Mouse (Mus musculus): ENCODE data around the gene Apbb1. TPM values are rescaled to one million over a fixed set of nuclear protein-coding genes. Genes with fewer than 3 reads are reported as not detected.

Apbb1 gene
- 0.64 TPM in 1 of 2 replicates, not detected in the other for total RNA-seq (2017)

DNA sequence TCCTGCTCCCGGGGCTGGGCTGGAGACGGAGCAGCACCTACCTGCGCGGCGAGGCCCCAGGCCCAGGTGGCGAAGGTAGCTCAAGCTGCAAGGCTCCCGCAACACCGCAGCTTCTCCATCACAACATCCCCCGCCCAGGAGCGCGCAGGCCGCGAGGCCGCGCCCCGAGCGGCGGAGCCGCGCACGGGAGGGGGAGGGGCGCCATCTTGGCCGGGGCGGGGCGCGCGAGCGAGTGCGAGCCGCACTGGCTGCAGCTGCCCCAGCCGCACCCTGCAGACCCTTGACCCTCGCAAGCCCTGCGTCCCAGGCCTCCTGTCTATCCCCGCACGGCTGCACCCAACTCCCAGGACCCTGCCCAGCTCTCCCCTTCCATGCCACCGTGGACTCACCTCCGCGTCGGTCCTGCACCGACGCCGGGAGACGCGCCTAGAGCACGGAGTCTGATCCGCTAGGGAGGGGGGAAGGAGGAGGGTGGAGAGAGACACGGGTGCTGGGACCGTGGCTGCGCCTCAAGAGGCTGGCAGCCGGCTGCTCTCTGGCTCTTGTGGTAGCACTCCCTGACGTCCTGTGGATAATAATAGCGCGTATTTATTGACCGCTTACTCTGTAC, at the start of gene Apbb1:
Gene Apbb1, minus strand, starts transcription at position 560 of the 610 bp plus-strand sequence.
- ATAC-seq (replicated peaks; ENCODE audit: low read depth, poor library complexity, severe bottlenecking) = peak; percentile 95

DNA sequence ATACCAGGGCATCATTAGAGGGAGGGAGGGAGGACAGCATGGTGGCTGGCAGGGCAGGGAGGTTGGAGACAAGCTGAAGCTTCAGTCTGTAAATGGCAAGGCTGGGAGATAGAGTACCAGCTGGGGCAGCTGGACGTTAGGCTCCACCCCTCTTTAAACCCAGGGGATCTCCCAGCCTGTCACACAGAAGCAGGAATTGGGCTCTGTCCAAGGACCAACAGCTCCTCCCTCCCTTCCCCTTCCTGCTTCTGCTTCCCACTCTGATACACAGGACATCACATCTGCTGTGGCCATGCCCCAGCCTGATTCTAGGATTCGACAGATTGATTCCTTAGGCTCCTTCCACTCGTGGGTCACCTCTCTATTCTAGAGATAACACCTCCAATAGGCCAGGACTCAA, 47.2 kb upstream of the Apbb1 start:
- peak; percentile 55 for ATAC-seq (replicated peaks; ENCODE audit: low read depth, poor library complexity, severe bottlenecking)

DNA sequence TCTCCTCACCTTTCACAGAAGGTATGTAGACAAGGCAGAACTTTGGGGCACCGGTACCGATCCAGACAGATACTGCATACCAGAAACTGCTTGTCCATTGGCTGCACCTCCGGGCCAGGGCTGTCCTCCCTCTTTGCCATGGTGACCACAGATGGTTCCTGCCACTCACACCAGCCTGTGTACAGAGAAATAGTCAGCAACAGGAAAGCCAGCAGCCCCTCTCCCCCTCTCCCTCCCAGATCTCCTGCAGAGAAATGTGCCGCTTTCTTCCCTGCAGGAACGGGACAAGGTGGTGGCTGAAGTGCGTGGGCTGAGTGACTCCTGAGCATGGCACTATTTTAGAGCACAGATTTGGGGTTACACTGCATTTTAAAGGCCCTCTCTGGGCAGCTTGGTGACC, 43.9 kb upstream of the Apbb1 start:
- ATAC-seq (replicated peaks; ENCODE audit: low read depth, poor library complexity, severe bottlenecking) = no peak

DNA sequence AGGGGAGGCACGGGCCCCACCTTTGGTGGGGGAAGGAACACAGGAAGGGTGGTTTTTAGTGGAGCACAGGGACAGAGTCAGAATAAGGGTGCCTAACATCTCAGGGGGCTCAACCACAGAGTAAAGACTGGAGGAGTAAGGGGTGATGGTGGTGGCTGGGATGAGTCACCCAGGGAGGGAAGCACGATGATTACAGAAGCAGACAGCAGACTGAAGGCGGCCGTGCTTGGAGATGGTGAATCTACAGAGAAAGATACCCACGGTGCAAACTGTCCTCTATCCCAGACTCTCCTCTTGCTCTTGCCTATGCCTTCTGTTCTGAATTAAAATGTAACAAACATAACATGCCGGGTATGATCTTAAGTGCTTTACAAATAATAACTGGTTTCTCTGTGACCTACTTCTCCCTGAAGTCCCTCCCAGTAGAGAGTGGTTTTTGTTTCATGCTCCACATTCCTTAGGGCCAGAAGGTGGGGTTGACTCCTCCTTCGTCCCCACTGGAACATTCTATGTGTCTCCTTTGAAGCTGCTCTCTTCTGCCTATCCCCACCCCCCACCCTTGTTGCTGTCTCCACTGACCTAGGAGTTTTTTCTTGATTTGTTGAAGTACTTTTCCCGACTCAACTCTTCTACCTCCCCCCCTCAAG, 40.3 kb upstream of the Apbb1 start:
- ATAC-seq (replicated peaks; ENCODE audit: low read depth, poor library complexity, severe bottlenecking) = no peak

DNA sequence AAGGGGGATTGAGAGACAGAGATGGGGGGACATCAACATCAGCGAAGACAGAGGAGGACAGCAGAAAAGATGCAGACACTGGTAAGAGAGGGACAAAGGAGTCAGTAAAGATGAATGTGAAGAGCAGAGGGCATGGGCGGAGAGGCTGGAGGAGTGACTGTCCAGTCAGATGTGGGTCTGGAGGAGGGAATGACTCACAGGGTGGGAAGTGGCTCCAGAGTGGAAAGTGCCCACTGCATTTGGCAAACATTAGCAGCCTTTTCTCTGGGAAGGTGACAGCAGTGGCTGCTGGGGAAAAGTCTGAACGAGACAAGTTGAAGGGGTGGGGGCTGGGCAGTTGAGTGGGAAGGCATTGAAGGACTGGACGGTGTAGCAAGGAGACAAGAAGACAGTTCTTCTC, 39.6 kb upstream of the Apbb1 start:
- no peak for ATAC-seq (replicated peaks; ENCODE audit: low read depth, poor library complexity, severe bottlenecking)

DNA sequence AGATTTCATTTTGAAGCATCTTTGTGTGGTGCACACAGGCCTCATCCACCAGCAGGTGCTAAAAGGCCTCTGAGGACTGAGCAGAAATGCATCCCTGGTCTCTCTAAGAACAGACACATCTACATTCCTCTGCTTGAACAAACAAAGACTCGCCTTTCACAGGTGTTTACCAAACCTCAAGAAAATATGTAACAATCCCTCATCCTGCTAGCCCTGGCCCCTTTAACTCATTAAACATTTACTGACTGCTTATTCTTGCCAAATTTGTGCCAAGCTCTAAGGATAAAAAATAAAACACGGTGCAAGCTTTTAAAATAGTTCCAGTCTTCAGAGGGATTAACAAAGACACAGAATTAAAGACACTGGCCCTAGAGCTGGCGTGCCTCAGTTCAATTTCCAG, 38.2 kb upstream of the Apbb1 start:
- ATAC-seq (replicated peaks; ENCODE audit: low read depth, poor library complexity, severe bottlenecking) = no peak

DNA sequence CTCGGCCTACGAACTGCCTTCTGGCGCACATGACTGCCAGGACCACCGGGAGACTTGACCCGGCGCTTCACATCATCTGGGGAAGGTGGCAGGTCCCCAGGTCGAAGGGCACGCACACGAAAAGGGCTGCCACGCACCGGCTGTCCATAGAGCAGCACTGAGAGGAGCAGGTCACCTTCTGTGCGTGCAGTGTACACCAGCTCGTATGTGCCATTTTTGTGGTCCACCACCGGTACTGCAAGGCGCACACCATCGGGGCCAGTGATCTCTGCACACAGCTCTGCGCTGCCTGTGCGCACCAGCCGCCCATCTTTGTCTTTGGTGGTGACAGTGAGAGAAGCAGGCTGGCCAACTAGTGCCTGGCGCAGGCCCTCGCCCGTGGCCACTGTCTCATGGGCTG, 36.4 kb upstream of the Apbb1 start:
- ATAC-seq (replicated peaks; ENCODE audit: low read depth, poor library complexity, severe bottlenecking) = no peak

DNA sequence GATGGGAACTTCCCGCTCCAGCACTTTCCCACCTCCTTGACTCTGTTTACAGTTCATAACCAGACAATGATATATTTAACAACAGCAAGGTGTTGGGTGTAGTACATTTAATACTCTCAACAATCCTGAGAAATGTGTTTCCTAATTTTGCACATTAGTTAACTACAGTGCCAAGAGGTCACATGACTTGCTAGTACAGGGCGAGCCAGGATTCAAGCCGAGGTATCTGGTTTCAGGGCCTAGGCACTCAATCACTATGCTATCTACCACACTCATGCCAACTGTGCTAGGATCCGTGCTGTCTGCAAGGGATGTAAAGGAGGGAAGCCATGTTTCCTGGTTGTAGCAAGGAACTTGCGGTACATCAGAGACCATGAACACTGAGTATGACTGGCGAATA, 35.1 kb upstream of the Apbb1 start:
- ATAC-seq (replicated peaks; ENCODE audit: low read depth, poor library complexity, severe bottlenecking) = no peak

DNA sequence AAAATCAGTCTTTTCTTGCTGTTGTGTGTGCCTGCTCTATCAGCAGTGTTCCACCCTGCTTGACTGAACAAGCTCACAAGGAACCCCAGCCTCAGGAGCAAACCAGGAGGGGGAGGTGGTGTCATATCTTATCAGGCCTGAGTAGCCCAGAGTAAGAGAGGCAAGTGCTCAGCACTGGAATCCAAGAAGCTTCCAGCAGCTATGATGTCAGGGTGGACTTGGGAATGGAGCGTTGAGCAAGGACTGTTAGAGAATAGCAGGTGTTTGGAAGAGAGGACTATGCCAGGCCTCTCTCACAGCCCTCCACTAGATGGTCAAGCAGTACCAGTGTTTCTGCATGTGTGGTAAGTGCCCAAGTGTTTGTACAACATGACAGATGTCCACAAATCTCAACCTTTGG, 34.3 kb upstream of the Apbb1 start:
- no peak for ATAC-seq (replicated peaks; ENCODE audit: low read depth, poor library complexity, severe bottlenecking)

DNA sequence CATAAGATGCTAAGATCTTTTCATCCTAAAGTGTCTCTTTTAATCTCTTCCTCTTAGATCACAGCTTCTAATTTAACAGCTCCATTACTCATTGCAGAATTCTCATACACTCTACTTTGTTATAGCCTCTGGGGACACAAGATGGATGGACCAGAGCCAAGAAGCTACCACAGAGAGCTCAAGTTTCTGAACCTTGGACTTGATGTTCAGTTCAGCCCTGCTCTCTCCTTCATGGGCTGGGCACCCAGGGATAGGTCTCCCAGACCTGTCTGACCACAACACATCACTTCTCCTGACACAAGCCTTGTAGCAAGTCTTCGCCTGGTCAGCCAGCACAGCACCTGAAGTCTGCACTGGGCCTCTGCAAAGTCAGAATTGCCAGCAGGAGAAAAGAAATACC, 32.9 kb upstream of the Apbb1 start:
- ATAC-seq (replicated peaks; ENCODE audit: low read depth, poor library complexity, severe bottlenecking) = no peak

DNA sequence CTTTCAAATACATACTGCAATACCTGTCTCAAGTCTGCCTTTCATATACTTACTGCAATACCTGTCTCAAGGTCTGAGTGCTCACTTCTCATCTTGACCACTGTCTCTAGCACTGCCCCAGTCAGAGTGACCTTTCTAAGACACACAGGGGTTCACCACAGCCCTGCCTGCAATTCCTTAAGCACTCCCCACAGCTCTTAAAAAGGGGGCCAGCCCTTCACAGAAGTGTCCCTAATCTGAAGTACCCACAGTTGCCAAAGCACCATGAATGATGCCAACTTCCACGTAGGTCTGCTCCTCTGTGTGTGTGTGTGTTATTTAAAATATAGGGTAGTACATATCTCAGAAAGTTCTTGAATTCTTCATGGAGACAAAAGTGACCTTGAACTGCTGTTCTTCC, 30.3 kb upstream of the Apbb1 start:
- no peak for ATAC-seq (replicated peaks; ENCODE audit: low read depth, poor library complexity, severe bottlenecking)

DNA sequence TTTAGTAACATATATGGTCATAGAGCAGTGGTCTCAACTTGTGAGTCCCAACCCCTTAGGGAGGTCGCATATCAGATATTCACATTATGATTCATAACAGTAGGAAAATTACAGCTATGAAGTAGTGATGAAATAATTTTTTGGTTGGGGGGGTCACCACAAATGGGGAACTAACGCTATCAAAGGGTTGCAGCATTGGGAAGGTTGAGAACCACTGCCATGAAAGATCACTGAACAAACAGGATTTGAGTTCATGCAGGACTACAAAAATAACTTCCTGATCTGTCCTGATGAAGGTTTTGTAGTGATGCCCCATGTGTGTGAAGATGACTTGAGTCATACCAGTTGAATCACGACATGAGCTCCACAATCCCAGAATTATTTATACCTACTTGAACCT, 27.0 kb upstream of the Apbb1 start:
- peak; percentile 77 for ATAC-seq (replicated peaks; ENCODE audit: low read depth, poor library complexity, severe bottlenecking)

DNA sequence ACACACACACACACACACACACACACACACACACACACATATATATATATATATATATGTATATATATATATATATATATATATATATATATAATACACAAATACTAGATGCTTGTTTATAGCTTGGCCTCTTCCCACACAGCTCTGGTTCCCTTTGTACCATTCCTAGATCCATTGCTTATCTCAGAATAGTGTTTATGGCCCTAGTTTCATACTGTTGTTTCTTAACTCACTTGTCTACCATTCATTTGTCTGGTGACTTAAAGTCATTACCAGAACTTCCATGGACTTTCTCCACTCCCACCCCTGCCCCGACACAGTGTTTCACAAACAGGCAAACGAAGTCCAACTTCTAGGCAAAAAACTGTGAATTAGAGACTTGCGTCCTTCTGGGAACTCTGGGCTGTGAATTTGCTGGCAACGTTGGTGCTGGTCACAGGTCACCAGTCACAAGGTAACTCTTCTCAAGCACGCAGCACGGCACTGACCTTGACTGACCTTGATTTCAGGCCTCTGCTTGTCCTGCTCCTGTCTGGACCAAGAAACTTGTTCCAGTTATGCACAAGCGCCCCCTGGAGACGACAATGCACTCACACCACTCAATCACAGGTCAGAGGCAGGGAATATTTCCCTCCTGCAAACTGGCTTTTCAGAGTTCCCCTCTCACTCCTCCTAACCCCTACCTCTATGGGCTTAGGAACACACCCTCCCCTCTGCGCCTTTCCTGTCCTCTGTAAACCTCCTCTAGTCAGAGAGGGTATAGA, 21.6 kb upstream of the Apbb1 start:
- peak; percentile 95 for ATAC-seq (replicated peaks; ENCODE audit: low read depth, poor library complexity, severe bottlenecking)

DNA sequence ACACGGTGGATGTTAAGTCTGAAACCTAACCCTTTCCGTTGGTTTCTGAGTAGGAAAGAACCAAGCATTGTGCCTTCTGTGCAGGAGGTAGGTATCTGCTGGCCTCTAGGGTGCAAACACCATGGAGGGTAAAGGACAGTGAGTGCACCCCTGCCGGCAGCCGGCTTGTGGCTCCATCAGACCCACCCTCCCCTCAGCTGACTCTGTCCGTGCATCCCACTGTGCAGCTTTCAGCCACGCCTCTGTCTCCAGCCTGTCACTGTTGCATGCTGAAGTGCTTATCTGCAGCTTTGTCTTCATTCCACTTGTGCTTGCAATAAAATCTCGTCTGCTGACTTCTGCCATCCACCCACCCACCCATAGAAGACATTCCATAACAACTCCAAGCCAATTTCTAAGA, 8.6 kb upstream of the Apbb1 start:
- no peak for ATAC-seq (replicated peaks; ENCODE audit: low read depth, poor library complexity, severe bottlenecking)

DNA sequence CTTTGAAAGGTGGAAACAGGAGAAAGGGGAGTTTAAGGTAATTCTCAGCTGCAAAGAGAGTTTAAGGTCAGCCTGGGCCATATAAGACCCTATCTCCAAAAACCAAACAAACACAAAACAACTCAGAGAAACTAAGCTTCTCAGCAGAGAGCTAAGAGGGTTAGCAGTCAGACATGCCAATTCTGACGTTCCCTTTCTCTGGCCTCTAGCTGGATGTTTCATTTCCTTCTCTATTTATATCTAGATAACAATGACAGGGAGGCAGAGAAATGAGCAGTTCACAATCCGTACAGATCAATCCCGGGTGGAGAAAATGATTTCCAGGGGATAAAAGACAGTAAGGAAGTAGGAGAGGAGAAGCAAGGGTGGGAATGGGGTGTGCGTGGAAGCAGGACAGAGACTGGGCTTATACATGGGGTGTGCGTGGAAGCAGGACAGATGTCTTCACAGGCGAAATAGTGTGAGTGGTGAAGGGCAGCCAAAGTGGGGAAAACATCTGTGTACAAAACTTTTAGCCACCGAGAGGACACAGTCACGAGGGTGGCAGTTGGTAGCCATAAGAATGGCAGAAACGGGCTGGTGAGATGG, 7.0 kb upstream of the Apbb1 start:
- peak; percentile 47; the same call in 1 of the 2 replicates for ATAC-seq (replicated peaks; ENCODE audit: low read depth, poor library complexity, severe bottlenecking)

DNA sequence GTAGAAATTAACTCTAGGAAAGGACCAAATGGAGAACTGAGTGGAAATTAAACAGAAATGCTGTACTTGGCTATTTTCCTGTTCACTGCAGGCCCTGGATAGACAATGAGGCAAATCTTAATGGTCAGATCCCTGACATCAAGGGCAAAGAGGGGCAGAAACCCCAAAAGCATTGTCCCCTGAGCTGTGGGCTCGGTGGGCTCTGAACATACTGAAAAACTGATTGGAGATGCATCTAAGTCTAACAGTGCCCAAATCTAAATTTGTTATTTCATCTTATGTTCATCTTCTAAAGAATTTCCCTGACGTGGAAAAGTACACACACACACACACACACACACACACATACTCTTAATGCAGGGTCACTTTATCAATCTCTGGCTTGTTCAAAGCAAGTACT, 506 bp upstream of the Apbb1 start:
- ATAC-seq (replicated peaks; ENCODE audit: low read depth, poor library complexity, severe bottlenecking) = no peak

DNA sequence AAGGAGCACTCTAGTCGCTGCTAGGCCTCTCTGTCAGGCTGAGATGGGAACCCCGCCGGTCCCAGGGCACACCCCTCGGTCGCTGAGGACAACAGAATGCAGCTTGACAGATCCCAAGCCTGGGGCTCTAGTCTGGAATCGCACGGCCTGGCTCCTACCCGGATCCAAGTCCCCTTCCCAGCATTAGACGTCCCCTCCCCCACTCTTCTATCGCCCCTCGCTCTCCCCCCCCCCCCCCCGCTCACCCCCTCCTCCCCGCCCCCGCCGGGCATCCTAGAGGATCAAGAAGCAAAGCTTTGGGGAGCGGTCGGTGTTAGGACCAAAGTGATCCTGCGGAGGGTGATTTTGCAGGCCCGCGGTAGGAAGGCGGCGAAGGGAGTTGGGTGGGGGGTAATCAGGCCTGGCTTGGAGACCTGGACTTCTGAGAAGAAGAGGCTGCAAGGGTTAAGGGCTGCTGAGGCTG, 795 bp downstream of the Apbb1 start:
- ATAC-seq (replicated peaks; ENCODE audit: low read depth, poor library complexity, severe bottlenecking) = no peak

DNA sequence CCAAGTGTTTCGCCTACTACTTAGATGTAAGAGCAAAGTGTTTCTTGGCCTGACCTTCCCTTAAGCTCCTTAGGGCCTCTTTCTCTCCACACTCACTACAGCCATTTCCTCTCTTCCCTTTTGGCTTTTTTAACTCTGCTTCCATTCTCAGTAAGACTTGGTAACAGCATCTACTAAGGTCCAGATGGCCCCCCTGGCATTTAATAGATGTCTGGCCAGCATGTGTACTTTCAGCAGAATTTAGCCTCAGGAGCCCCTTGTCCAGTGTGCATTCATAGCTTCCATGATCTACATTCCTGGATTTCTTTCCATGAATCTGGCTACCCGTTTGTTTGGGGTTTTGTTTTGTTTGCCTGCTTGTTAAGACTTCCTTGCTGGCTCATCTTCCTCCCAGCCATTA, 3.0 kb downstream of the Apbb1 start:
- ATAC-seq (replicated peaks; ENCODE audit: low read depth, poor library complexity, severe bottlenecking) = no peak

DNA sequence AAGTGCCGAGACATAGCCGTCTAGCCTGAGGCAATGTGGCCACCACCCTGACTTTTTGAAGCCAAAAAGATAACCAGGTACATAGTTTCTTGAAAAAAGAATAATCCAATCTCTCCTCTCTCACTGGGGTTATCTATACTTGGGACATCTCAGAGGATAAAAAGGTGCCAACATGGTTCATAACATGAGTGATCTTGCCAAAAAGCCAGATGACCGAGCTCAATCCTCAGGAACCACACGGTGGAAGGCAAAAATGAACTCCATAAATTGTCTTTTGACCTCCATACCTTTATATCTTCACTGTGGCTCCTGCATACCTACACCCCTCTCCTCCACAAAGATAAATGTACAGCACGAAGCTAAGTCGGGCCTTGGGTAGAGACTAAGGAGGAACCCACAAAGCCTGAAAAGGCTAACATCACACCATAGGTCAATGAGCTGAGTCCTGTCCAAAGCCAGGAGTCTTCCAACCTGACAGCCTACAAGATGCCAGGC, 4.0 kb downstream of the Apbb1 start:
- no peak for ATAC-seq (replicated peaks; ENCODE audit: low read depth, poor library complexity, severe bottlenecking)

DNA sequence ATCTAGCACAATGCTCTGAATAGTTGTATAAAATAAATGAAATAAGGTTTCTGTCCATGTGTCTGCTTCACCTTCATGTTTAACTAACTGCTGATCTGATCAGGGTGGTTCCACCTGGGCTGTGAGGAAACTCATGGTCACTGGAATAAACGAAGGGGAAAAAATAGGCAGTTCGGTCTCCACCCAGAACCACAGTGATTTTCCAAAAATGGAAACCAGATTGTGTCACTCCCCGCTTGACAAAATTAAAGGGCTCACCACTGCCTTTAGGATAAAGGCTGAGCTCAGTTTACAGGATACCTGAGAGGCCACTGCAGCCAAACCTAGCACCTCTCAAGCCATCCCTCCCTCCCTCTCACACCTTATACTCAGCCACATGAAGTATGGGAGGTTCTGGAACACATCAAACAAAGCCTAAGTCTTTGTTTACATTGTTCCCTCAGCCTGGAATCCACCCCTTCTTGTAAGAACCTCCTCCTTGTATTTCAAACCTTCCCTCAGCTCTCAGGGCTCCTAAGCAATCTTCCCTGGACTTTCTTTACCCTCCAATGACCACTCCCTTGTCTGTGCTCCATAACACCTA, 5.2 kb downstream of the Apbb1 start:
- no peak for ATAC-seq (replicated peaks; ENCODE audit: low read depth, poor library complexity, severe bottlenecking)
